Mouse (Mus musculus) mesoderm, embryonic 11.5 days (tissue): ENCODE results near the gene Tfe3.
A peak's percentile ranks its signal among the peaks of the same experiment; 100 is the strongest.
"Not testable (repeated sequence)": the region's sequence is repeated elsewhere in the genome, so short reads cannot be mapped to it uniquely, and the experiment has no call there.

Experiments used
- DNase-seq: peaks from one replicate; pipeline ENCODE4 v3.0.0-alpha.2; 2012; ENCODE audit warnings: low read depth, low spot score

Tfe3 gene

DNA sequence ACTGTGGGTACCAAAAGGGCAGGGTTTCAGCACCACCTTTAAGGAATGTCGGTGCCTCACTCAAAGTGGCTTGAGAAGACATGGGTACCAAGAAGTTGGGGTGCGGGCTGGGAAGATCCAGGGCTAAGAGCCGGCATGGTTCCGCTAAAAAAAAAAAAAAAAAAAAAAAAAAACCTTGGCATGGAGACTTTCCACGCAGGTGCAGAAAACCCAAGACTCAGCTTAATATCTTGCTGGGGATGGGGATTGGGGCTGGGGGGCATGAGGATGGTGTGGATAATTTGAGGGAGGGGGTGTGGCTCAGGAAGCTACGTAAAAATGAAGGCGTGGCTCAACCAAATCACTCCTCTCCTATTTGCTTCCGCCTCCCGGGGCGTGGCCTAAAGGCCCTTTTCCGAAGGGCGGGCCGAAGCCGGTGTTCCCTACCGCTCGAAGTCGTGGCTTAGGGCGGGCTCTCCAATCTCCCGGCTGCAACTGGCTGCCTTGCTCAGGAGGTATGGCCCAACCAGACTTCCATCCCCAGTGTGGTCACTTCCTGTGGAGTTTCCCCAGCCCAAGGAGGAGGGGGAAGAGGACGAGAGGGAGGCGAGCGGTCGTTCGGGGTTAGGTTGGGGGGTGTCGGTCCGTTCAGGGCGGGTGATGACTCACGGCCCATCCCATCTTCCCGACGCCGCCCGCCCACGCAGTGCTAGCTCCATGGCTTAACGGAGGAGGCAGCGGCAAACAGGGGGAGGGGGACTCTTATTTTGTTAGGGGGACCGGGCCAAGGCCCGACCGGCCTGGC, at the start of gene Tfe3:
Tfe3 (plus strand) TSS at position 424 of the 784 bp plus-strand sequence.
- DNase-seq, result peak; percentile 94

DNA sequence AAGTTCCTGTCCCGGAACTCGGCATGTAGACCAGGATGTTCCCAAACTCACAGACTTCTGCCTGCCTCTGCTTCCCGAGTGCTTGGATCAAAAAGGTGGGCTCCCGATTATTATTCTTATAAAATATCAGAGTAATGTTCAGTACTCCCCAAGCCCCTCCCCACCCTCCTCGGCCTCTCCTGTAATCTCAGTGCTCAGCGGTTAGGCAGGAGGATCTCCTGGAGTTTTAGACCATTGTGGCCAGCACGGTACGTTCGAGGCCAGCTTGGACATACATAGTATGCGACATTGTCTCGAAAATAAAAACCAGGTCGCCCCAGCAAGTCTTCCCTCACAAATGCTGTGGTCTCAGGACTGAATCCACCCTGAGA, 48.6 kb upstream of the Tfe3 start:
- DNase-seq, result not testable (repeated sequence)

DNA sequence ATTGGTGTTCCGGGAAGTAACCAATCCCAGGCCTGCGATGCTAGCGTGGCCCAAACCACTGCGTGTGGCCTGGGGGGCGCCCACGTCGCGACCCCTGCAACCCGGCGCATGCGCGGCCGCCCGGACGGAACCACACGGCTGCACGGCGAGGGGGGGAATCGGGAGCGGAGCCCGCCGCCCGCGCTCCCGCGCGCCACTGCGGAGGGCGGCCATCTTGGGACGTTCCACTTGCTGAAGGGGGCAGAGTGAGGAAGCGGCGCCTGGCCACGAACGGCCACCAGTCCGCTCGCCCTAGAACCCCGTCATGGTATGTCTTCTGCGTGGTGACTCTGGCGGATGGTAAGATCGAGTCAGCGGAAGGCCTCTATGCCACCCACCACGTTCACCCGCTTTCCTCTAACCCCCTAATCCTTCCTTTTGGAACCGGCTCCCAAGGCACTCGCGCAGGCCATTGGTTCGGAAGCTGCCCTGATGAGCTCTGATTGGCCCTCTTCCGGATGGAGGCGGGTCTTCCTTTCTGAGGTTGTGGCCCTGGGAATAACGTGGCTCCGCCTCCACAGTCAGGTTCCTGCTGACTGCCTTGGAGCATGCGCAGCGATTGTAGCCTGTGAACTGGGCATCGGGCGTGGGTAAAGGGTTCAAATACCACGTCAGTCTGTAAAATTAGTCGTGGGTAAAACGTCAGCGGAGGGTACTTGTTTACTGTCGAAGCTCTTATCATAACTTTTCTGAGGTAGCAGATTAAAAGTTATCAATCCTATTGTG, 48.0 kb upstream of the Tfe3 start, which contains the start of gene Wdr45:
Wdr45 (plus strand) TSS at position 199 of the 765 bp plus-strand sequence.
- DNase-seq, result peak; percentile 94

DNA sequence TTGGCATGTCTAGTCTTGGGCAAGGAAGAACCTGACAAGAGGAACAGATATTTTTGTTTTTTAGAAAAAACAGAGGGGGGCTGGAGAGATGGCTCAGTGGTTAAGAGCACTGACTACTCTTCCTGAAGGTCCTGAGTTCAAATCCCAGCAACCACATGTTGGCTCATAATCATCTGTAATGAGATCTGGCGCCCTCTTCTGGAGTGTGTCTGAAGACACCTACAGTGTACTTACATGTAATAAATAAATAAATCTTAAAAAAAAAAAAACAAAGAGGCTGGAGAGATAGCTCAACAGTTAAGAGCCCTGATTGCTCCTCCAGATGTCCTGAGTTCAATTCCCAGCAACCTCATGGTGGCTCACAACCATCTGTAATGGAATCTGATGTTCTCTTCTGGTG, 46.3 kb upstream of the Tfe3 start:
- not testable (repeated sequence) for DNase-seq

DNA sequence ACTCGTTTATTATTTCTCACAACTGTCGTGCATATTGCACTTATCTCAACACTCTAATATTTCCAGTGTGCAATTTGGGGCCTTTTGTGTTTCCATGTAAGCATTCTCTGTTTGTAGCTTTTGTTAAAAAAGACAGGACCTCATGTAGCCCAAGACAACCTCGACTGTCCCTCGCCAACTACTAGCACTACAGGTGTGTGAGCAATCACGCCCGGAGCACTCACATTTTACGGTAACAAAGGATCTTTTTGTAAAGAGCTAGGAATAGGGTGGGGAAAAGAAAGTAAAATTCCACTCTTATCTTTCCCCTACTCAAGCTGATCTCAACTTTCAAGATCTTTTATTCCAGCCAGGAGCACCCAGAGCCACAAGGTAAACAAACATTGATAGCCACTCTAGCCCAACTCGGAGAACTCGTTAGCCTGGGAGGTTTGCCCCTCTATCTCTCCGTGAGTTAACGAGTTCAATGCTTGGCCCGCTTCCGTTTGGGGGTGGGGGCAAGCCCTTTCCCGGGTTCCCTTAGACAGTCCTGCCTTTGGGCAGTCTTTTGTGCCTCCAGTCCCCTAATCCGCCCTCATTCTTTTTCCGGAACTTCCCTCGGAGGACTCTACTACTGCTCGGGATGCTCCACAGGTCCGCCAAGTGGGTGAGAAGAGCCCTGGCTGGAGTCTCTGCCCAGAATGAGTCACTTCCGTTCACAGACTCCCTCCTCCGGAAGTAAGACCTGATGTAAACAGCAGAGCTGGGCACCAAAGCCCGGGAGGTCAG, 40.7 kb upstream of the Tfe3 start, which contains the start of gene Gm45208:
Gm45208 (plus strand) TSS at position 732 of the 768 bp plus-strand sequence.
- peak; percentile 70 for DNase-seq

DNA sequence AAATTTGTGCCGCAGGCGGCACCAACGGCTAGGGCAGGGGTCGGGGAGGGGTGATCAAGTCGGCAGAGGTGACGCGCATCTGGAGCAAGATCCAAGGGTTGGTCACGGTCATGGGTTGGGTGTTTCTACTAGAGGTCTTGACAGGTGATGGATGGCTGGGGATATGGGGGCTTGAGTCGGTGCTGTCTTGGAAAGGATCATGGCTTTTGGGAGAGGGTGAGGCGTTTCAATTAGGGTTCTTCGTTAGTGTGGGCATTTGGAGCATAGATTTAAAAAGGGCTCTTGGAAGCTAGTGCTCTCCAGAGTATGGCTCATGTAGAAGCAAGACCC, 40.1 kb upstream of the Tfe3 start:
- no peak for DNase-seq

DNA sequence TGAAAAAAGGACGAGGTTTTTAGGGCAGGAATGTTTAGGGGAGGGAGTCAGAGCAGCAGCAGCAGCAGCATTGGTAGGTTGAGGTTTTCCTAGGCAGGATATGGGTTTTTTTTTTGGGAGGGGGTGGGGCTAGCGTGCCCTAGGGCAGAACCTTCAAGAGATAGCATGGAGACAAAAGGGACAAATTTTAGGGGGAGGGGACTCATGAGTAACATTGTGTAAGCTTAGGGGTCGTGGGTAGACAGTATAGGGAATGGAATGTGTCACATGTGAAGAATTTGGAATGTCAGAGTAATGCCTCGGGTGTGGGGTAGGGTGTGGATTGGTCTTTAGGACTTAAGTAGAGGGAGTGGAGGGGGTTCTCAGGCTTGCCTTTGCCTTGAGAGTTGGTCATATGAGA, 39.7 kb upstream of the Tfe3 start:
- DNase-seq, result no peak

DNA sequence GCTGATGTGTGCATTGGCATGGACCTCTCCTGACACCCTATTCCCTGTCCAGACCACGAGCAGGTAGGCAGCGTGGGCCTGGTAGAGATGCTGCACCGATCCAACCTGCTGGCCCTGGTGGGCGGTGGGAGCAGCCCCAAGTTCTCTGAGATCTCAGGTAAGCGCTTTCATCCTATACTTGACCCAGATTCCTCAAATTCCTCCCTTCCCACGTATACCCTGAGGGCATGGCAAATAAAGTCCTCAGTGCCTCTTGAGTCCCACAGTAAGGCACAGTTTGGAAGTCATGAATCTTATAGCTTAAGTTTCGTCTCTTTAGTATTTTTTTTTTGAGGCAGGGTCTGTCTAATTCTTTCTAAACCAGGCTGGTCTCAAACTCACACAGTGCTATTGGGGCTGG, 38.2 kb upstream of the Tfe3 start:
- DNase-seq, result no peak

DNA sequence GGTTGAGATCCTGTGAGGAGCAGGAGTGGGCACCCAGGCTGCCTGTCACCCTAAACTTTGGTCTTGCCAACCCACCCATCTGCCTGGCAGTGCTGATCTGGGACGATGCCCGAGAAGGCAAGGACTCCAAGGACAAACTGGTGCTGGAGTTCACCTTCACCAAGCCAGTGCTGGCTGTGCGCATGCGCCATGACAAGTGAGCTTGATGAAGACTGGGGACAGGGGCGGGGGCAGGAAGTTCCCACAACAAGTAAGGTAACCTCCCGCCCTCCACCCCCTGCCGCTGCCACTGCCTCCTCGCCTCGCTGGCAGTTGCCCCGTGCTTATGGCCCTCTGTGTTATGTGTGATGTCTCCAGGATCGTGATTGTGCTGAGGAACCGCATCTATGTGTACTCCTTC, 36.5 kb upstream of the Tfe3 start:
- no peak for DNase-seq

DNA sequence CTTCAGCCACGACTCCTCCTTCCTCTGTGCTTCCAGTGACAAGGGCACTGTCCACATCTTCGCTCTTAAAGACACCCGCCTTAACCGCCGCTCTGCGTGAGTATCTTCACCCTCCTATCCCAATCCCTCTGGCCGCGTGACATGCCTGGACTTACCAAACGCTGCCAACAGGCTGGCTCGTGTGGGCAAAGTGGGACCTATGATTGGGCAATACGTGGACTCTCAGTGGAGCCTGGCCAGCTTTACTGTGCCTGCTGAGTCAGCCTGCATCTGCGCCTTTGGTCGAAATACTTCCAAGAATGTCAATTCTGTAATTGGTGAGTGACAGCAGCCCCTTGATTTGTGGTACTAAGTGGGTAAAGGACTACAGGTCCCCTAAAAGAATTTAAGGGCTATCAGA, 35.2 kb upstream of the Tfe3 start:
- no peak for DNase-seq

DNA sequence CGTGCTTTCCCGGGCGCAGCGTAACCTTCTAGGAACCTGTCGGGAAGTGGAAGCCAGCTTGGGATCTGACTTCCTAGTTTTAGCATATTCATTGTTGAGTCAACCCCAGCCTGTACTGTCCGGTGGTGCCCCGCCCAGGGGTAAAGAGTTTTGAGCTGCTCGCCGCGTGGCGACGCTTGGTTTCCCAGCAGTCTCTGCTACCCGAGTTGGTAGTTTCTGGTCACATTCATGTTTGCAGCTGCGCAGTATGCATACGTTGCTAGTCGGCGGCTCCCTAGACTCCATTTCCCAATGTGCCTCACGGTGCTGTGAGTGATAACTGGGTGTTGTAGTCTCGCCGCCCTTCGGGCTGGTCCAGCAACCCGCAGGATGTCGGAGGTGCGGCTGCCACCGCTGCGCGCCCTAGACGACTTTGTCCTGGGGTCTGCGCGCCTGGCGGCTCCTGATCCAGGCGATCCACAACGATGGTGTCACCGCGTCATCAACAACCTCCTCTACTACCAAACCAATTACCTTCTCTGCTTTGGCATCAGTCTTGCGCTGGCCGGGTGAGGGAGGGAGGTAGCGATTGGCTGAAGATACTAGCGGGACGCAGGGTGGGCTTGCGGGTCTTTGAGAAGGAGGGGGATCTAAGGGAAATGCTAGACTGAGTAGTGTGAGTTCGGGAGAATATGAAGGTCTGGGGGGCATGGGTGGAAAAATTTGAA, 34.0 kb upstream of the Tfe3 start, which contains the start of gene Praf2:
Praf2 (plus strand) TSS at position 225 of the 707 bp plus-strand sequence.
- DNase-seq, result peak; percentile 86

DNA sequence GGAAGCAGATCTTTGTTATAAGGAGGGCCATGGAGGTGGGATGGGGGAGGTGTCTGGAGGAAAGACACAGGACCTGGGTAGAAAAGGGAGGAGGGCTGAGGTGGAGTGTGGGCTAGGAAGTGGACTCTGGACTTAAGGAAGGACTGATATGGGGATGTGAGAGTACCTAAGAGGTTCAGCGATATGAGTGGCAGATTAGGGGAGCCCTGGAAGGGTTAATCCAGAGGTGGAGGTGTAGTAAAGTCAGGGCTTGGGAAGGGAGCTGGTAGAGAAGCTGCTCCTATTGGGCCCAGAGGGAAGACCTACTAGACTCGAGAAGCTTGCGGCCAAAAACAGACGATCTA, 33.5 kb upstream of the Tfe3 start:
- DNase-seq, result no peak

DNA sequence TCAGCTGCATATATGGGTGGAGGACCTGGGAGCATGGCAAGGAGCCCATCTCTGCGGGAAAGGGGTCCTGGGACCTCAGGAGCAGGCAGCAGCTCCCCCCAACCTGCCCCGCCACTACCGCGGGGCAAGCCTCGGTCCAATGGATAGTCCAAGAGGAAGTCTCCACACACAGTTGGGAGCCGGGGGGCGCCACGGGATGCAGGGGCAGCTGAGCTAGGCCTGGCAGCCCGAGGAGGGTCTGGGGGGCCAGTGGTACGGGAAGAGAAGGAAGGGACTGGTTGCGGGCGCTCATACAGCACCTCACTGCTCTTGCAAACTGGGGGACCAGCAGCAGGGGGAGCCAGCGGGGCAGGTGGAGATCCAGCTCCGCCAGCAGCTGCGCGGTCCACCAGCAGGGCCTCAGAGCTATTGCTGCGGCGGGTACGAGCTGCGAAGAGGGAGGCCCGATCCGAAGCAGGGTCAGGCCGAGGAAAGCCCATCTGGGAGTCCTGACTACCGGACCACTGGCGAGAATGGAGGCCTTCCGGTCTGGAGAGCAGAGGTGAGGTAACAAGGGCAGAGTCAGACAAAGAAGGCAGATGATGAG, 28.7 kb upstream of the Tfe3 start:
- DNase-seq, result peak; percentile 60

DNA sequence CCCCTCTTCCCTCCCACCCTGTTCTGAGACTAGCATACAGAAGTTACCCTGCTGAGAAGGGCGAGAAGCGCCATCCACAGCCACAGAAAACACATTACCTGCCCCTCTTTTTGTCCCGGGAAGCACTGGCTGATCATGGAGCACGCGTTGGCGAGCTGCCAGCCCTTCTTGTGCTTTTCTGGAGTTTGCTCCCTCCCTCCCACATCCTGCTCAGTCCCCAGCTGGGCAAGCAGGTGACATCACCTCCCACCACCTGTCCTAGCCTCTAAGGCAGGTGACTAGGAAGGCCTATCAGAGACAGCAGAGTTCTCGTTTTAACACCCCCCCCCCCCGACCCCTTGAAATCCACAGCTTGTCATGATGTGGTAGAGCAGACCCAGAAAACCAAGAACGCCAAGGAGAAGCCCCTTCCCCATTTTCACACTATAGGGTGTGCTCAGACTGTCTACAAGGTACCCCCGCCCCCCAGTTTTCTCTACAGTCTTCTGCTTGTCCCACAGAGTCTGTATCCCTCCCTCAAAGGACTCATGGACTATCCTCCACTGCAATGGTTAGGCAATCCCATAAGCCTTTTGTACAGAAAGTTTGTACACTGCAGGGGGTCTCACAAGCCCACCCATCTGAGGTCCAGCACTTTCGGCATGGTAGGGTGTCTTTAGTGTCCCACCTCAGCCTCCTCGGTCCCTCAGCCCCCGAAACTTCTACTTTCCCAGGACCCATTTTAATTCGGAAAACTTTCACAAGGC, 22.9 kb upstream of the Tfe3 start:
- no peak for DNase-seq

DNA sequence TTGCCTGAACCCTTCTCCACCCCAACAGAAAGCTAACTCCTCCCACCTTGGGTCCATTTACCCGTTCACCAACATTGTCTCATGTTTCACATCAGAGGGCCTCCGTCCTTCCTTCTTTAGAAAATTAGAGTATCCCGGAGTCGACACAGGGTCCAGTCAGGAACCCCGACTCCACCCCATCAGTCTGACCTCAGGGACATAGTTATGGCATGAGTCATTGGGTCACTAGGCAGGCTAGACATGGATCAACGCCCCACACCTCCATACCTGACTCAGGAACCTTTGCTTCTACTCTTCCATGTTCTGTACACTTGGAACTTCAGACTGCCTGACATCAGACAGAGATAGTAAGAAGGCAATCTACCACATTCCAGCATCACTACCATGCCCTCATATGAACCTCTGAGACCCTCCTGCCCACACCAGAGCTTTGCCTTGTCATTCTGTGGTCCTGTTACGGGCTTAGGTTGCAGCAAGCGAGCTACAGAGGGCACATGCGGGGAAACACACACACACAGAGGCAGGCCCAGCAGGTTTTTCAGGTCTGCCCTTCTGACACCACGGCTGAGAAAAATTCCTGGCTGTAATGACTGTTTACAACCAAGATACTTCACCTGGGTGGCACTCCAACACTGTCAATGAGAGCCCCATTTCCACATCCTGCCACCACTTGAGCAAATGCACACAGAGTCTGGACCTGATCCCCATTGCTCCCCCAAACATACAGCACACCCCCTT, 22.1 kb upstream of the Tfe3 start:
- DNase-seq, result no peak

DNA sequence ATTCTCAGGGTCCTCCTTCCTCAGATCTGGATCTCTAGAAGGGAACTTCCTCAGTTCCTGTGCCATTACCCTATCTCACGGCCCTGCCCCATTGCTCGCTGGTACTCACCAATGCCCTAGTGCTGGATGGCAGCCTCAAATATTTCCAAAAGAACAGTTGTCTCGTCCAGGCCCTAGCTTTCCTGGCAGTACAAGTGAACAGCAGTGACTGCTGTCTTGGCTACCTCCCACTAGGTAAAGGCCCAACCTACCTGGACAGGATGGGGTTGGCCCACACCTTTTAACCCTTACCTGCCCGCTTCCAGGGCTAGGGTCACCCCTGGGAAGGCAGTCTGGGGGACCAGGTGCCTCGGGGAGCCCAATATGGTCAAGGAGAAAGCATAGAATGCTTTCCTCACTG, 21.3 kb upstream of the Tfe3 start:
- DNase-seq, result no peak

DNA sequence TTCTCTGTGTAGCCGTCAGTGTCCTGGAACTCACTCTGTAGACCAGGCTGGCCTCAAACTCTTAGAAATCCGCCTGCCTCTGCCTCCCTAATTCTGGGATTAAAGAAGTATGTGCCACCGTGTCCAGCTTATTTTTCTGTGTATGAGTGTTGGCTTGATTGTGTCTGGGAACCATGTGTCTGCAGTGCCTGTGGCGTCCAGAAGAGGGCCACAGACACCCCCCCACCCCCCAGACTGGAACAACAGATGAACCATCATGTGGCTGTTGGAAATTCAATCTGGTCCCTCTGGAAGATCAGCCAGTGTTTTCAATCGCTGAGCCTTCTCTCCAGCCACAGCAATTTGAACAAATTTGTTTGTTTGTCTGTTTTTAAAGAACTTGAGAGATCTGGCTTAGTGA, 18.9 kb upstream of the Tfe3 start:
- DNase-seq, result no peak

DNA sequence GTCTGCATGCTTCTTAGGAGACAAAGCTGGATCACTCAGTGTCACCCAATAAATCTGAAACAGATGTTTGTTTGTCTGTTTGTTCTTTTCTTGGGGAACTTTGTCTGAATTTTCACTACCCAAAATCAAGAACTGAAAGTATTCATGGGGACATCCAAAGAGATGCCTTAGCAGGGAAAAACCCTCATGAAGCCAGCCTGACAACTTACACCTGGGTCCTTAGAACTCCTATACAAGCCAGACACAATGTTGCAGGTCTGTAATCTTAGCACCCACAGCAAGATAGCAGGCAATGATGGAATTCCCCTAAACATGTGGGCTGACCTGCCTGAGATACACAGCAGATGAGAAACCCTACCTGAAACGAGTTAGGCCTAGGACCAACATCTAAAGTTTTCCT, 17.4 kb upstream of the Tfe3 start:
- DNase-seq, result no peak

DNA sequence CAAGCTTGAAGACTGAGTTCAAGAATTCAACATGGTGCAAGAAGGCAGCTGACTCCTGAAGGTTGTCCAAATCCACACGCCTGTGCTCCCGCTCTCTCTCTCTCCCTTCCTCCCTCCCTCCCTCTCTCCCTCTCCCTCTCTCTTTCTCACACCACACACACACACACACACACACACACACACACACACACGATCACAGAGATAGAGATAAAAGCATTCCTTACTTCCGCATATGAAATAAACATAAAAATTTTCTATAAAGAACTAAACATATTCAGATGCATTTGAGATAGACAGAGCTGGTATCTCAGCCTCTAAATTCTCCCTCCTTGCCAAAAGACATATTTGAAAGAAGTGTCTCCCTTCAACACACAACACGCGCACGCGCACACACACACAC, 16.9 kb upstream of the Tfe3 start:
- DNase-seq, result no peak
